Mouse (Mus musculus) bone marrow, adult 2 months (tissue): Measurements from ENCODE around the gene Prr29.

Source experiments
- CTCF ChIP-seq: fragments of 200-500 bp; IDR thresholded peaks from 2 replicates; pipeline ENCODE4 v1.5.1; 2011; ENCODE audit warnings: low read length, control low read depth; ENCODE audit not compliant: control insufficient read depth, insufficient read depth
- POLR2A ChIP-seq: fragments of 200-500 bp; IDR thresholded peaks from 2 replicates; pipeline ENCODE4 v1.6.1; 2011; ENCODE audit warnings: low read depth, mild to moderate bottlenecking, control low read depth, low read length, borderline replicate concordance; ENCODE audit not compliant: control insufficient read depth

DNA sequence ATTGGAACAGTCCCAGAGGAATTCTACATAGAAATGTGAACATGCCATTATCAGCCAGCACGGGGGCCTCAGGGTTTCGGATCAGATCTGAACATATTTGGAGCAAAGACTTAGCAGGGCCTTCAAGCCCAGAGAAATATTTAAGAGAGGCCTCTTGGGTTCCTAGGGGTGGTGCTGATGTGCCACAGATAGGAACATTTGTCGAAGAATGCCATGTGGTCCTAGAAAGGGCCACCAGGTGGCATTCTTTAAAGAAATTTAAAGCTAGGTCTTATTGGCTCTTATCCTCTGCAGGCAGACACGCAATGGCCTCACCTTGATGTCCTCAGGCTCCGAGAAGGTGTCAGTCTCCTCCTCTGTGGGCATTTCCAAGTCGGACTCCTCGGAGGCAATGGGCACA lies 35.6 kb upstream of the Prr29 start:
- TF ChIP-seq POLR2A (no peak), CTCF (peak; percentile 30; the same call in 1 of the 2 replicates)
